Mouse (Mus musculus) thymus, adult 2 months (tissue): Measurements from ENCODE around the gene Aqp5. TPM values are rescaled to one million over a fixed set of nuclear protein-coding genes. Genes with fewer than 3 reads are reported as not detected.

Experiments
- DNase-seq: peaks from one replicate; pipeline ENCODE4 v3.0.0; 2021
- H3K27ac ChIP-seq: fragments of 200-500 bp; 2 replicates; pipeline ENCODE4 v1.5.1; 2012; ENCODE audit warnings: low read length, control low read depth; ENCODE audit not compliant: control insufficient read depth, insufficient read depth
- H3K27me3 ChIP-seq: fragments of 200-500 bp; 2 replicates; pipeline ENCODE4 v1.6.1; 2012; ENCODE audit warnings: mild to moderate bottlenecking, low read length, moderate library complexity, mixed read lengths; ENCODE audit not compliant: control insufficient read depth, insufficient read depth
- H3K36me3 ChIP-seq: fragments of 200-500 bp; 2 replicates; pipeline ENCODE4 v1.6.1; 2012; ENCODE audit warnings: mild to moderate bottlenecking, low read length, moderate library complexity; ENCODE audit not compliant: control insufficient read depth, insufficient read depth
- H3K4me1 ChIP-seq: fragments of 200-500 bp; replicated peaks from 2 replicates; pipeline ENCODE4 v1.6.1; 2012; ENCODE audit warnings: low read length; ENCODE audit not compliant: control insufficient read depth, insufficient read depth
- H3K4me3 ChIP-seq: fragments of 200-500 bp; 2 replicates; pipeline ENCODE4 v1.5.1; 2012; ENCODE audit warnings: mild to moderate bottlenecking, low read length, control low read depth, moderate library complexity; ENCODE audit not compliant: control insufficient read depth, insufficient read depth
- CTCF ChIP-seq: fragments of 200-500 bp; IDR thresholded peaks from 2 replicates; pipeline ENCODE4 v1.5.1; 2012; ENCODE audit warnings: mild to moderate bottlenecking, control low read depth, low read length, moderate library complexity, borderline replicate concordance; ENCODE audit not compliant: control insufficient read depth, poor library complexity, insufficient read depth; ENCODE audit errors: extremely low read depth
- POLR2A ChIP-seq: fragments of 200-500 bp; IDR thresholded peaks from 2 replicates; pipeline ENCODE4 v1.6.1; 2012; ENCODE audit warnings: mild to moderate bottlenecking, low read length, control low read depth, moderate library complexity; ENCODE audit not compliant: control insufficient read depth, poor library complexity, insufficient read depth; ENCODE audit errors: extremely low read depth
- WGBS: fragments of 180-500 bp; shearing (Covaris S2); methylation state at CpG from one replicate; pipeline ENCODE4 v1.1.7; 2018; 5-methylcytosine and 5-hydroxymethylcytosine counted together
- polyA plus RNA-seq: library from polyadenylated mRNA; depleted of rRNA; stranded (reverse); fragments of >200 nt; gene quantifications from 2 replicates; pipeline ENCODE4 v1.2.3, GENCODE M21; 2012

Aqp5 gene
- polyA plus RNA-seq, 1 experiment, result 3.3 TPM

- Histone ChIP-seq H3K4me1 (no peaks in the 10 kb centered on the region), H3K27ac (no peak within 1 kb of the TSS)
- 79% methylated on average over 22 of the region's 22 CpGs for WGBS
These were observed 10.6 kb downstream of the Aqp5 start, which contains the start of gene Aqp6 for GRCm38 (mm10) chr15:99600986-99601822. Gene Aqp6, plus strand, starts transcription at chr15:99601400.

GRCm38 (mm10) chr15:99601823-99602120 is 11.2 kb downstream of the Aqp5 start:
- Histone ChIP-seq H3K27ac (no peak overlapping the region), H3K36me3 (no peaks in the 10 kb centered on the region), H3K4me1 (no peaks in the 10 kb centered on the region), H3K27me3 (no peaks in the 10 kb centered on the region; the same call in 1 of the 2 replicates), H3K4me3 (no peak overlapping the region)
- TF ChIP-seq CTCF (no peak), POLR2A (no peak)
- WGBS, result 76% methylated on average over 5 of the region's 5 CpGs
- DNase-seq, result no peak

More at GRCm38 (mm10) chr15:99600986-99601822, 10.6 kb downstream of the Aqp5 start, which contains the start of gene Aqp6:
- Histone ChIP-seq H3K4me3 (no peak within 1 kb of the TSS), H3K36me3 (no peaks in the 10 kb centered on the region), H3K27me3 (no peaks in the 10 kb centered on the region; the same call in 1 of the 2 replicates)
- TF ChIP-seq CTCF, result no peak
- TF ChIP-seq POLR2A, result no peak
- DNase-seq, result no peak

- Histone ChIP-seq H3K4me3 (no peak overlapping the region), H3K36me3 (no peaks in the 10 kb centered on the region), H3K27ac (no peak overlapping the region), H3K4me1 (no peaks in the 10 kb centered on the region), H3K27me3 (no peaks in the 10 kb centered on the region; the same call in 1 of the 2 replicates)
- no peak for TF ChIP-seq CTCF
- TF ChIP-seq POLR2A, result no peak
- WGBS, result 96% methylated on average over 17 of the region's 17 CpGs
- no peak for DNase-seq
These were observed 11.7 kb downstream of the Aqp5 start for GRCm38 (mm10) chr15:99602206-99602820.

- H3K27me3 ChIP-seq, result no peaks in the 10 kb centered on the region; the same call in 1 of the 2 replicates
- H3K4me3 ChIP-seq, result no peak overlapping the region
- no peak for DNase-seq
- no peak for TF ChIP-seq CTCF
- TF ChIP-seq POLR2A, result no peak
- no peaks in the 10 kb centered on the region for H3K36me3 ChIP-seq
- no peak overlapping the region for H3K27ac ChIP-seq
- 87% methylated on average over 7 of the region's 7 CpGs for WGBS
- no peaks in the 10 kb centered on the region for H3K4me1 ChIP-seq
These were observed 12.6 kb downstream of the Aqp5 start for GRCm38 (mm10) chr15:99603216-99603615.

GRCm38 (mm10) chr15:99605595-99605994 is 15.0 kb downstream of the Aqp5 start:
- DNase-seq, result no peak
- H3K4me1 ChIP-seq, result no peaks in the 10 kb centered on the region
- WGBS, result 77% methylated on average over 3 of the region's 3 CpGs
- H3K4me3 ChIP-seq, result no peak overlapping the region
- H3K27me3 ChIP-seq, result no peaks in the 10 kb centered on the region; the same call in 1 of the 2 replicates
- no peak overlapping the region for H3K27ac ChIP-seq
- no peaks in the 10 kb centered on the region for H3K36me3 ChIP-seq
- TF ChIP-seq CTCF (no peak), POLR2A (no peak)

- no peak for TF ChIP-seq CTCF
- no peak for TF ChIP-seq POLR2A
- no peaks in the 10 kb centered on the region; the same call in 1 of the 2 replicates for H3K27me3 ChIP-seq
- WGBS, result 42% methylated on average over 5 of the region's 5 CpGs
- H3K4me3 ChIP-seq, result no peak overlapping the region
- H3K36me3 ChIP-seq, result no peaks in the 10 kb centered on the region
- no peak overlapping the region for H3K27ac ChIP-seq
- no peaks in the 10 kb centered on the region for H3K4me1 ChIP-seq
- no peak for DNase-seq
These were observed 15.9 kb downstream of the Aqp5 start for GRCm38 (mm10) chr15:99606515-99606914.
